Mouse (Mus musculus) CH12.LX (cell line): ENCODE measurements around the gene Mmadhc.

ENCODE experiments used
- GABPA ChIP-seq: IDR thresholded peaks from 2 replicates; pipeline ENCODE4 v1.6.1; 2012; ENCODE audit warnings: low read depth, low read length, improper control_type of control experiment, inconsistent platforms; ENCODE audit not compliant: insufficient replicate concordance
- MAX ChIP-seq: IDR thresholded peaks from 2 replicates; pipeline ENCODE4 v1.6.1; 2011; ENCODE audit warnings: low read length, improper control_type of control experiment
- MYC ChIP-seq: IDR thresholded peaks from 2 replicates; pipeline ENCODE4 v1.6.1; 2011; ENCODE audit warnings: low read depth, mild to moderate bottlenecking, improper control_type of control experiment, low read length
- NELFE ChIP-seq: IDR thresholded peaks from 2 replicates; pipeline ENCODE4 v1.6.1; 2011; ENCODE audit warnings: low read depth, low read length, improper control_type of control experiment
- TCF12 ChIP-seq: IDR thresholded peaks from 2 replicates; pipeline ENCODE4 v1.6.1; 2014; ENCODE audit warnings: low read depth, mild to moderate bottlenecking, inconsistent platforms, low read length, improper control_type of control experiment
- ZNF384 ChIP-seq: IDR thresholded peaks from 2 replicates; pipeline ENCODE4 v1.6.1; 2012; ENCODE audit warnings: low read depth, low read length, improper control_type of control experiment, inconsistent platforms

DNA sequence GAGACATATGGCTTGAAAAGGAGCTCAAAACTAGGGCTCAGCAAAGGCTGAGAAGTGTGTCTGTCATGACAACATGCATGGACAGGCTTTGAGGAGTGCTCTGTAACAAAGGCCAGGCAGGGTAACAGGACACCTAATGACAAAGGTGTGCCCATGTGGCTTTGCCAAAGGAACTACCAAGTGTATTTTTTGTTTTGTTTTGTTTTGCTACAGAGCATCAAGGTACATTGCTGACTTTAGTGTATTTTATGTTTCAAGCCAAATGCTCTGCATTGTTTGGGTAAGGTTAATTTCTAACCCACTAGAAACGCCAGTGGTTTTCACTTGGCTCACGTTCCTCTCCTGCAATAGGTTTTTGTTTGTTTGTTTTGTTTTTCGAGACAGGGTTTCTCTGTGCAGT, 42.5 kb upstream of the Mmadhc start:
- TF ChIP-seq ZNF384 (no peak), MAX (no peak), MYC (no peak), TCF12 (no peak), NELFE (no peak), GABPA (no peak)
